Mouse (Mus musculus): Measurements from ENCODE around the gene Cpe.

Gene Cpe

DNA sequence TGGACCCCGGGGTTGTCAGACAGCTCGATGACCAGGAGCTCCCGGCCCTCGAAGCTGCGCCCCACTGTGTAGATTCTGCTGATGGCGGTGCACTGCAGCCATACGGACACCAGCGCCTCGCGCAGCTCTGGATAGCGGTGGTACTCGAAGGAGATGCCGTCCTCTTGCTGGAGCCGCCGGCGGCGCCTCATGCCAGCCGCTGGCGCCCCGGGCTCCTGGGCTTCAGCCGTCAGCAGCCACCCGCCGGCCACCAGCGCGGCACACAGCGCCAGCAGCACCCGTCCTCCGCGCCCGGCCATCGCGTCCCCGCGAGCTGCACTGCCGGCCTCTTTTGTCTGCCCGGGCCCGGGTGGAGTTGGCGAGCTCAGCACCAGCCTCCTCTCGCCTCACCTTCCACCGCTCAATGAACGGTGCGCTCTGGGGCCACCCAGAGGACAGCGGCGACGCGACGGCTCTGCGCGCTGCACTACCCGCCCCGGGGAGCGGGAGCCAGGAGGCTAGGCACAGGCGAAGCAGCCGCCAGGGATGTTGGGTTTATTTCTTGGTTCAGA is at the start of gene Cpe:
Cpe (minus strand) TSS at position 404 of the 551 bp plus-strand sequence.
- DNase-seq, result peak; percentile 95 to 96

DNA sequence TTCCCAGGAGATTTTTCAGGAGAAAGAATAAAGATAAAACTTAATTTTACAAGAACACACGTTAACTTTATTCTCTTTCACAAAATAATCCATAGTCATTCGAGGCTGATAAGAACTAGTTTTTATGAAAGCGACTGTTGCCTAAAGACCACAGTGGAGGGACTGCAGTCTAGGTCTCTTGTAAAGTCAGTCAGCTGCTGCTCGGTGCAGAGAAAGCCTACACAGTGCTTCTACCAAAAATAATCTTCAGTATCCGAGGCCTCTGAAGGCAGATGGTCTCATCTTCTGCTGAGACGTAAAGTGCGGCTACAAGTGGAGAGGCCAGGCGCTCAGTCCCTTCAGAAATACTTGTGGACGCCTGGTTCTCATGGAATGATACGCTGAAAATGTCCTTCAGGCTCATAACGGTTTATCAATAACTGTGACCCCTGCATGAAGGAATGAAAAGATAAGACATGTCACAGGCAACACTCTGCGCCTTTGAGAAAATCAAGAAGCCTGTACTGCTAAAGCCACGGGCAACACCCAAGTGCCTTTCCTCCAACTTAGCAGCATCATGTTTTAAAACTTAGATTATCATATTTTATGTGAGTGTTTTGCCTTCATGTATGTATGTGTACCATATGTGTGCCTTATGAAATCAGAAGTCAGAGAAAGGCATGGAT is 47.8 kb upstream of the Cpe start:
- no peak for DNase-seq

DNA sequence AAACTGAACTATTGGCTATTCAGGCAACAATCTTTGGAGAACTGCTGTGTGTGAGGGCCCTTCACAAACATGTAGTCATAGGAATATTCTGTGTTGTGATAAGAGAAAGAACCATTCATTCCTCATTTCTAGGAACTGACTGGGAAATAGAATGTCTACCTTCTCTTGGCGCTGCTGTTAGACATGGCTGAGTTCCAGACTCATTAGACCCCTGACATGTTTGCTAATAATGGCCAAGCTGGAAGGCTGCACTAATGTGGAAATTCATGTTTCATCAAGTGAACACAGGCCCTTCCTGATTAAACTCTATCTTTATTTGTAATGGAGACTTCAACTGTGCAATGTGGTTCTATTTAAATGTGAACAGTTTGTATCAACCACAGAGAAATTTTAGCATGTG is 46.1 kb upstream of the Cpe start:
- no peak for DNase-seq

DNA sequence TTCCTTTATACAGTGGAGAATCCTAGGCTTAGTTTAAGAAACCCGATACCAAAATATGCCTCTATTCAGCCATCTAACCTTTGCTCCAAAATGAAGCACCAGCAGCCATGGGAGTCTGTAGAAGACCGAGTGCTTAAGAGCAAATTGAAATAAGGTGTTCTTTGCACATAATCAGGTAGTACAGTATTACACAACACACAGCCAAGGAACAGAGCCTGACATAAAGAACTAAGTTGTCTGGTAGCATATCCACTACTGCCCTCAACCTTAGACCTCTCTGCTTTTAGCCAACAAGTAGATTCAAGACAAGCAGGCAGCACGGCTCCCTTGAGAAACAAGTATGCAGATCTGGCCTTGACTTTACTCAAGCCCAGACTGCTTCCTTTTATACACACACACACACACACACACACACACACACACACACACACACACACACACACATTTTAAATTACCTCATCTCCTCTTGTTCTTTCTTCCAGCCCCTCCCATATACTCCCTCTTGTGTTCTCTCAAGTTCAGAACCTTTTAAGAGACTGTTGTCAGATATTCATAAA is 44.0 kb upstream of the Cpe start:
- DNase-seq, result no peak

DNA sequence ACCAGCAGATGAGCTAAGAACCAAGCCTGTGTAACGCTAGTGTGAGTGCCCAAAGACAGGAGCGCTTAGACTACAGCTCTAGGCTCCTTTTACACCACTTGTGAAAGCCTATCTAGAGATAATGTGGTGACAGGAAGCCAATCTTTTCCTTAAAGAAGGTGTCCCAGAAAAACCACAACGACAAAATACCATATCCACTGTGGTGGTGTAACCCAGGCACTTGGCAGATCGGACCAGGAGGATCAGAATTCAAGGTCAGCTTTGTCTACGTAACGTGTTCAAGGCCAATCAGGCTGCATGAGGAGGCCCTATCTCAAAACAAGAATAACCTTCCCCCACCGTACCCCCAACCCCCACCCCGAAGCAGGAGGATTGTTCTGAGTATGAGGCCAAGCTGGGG is 42.3 kb upstream of the Cpe start:
- DNase-seq, result no peak

DNA sequence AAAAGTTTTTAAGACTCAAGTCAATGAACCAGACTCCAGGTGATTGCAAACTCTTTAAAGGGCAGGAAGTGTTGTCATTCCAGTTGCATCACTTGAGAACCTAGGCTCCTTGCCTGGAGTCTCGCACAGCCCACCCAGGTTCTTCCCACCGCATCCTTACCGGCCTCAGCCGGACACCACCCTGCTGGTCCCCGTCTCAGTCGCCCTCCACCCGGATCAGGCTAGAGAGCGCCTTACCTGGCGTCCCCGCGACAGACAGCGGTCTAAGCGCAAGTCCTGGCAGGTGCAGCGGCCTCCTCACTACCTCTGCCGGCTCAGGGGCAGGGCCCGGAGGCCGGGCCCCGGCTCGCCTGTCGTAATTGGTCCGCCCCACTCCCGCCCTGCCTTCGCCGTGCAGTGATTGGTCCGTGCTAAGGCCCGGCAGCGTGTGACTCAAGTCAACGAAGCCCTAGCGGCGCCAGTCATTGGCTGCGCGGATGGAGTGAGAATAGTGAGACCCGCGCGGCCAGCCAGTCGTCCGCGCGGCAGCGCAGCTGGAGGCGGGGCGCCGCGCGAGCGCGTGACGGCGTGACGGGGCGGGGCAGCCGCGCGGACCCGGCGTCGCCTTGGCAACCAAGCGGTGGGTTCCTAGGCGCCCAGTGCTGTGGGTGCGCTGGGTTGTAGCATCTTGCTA is 40.6 kb upstream of the Cpe start, which contains the start of gene Msmo1:
Msmo1 (minus strand) TSS at position 522 of the 673 bp plus-strand sequence.
- DNase-seq, result peak; percentile 95 to 97

DNA sequence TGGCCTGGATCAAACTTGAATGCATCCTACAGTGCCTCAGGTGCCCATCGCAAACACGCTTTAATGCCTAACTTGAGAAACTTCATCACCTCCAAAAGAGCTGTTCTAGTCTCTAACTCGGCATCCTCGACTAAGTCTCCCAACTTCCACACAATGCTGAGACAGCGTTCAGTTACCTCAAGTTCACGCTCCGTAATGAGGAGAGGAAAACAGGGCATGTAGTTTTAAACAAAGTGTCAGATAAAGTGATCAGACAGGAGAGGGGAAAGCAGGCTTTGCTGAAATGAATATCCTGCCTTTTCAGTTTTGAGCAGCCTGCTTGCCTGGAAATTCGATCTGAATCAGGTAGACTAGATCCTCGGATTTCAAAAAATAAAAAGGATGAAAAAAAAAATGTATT is 39.7 kb upstream of the Cpe start:
- no peak for DNase-seq

DNA sequence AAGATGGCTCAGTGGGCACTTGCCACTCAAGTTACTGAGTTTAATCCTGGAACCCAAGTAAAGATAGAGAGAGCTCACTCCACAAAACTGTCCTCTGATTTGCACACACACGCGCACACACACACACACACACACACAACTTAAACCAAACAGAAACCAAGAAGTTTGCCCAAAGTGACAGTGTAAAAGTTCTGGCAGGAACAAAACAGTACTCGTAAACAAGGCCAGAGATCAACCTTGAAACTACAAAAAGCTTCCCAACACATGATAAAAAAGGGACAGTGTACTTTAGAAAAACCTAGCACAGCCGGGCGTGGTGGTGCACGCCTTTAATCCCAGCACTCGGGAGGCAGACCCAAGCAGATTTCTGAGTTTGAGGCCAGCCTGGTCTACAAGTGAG is 35.3 kb upstream of the Cpe start:
- no peak for DNase-seq

DNA sequence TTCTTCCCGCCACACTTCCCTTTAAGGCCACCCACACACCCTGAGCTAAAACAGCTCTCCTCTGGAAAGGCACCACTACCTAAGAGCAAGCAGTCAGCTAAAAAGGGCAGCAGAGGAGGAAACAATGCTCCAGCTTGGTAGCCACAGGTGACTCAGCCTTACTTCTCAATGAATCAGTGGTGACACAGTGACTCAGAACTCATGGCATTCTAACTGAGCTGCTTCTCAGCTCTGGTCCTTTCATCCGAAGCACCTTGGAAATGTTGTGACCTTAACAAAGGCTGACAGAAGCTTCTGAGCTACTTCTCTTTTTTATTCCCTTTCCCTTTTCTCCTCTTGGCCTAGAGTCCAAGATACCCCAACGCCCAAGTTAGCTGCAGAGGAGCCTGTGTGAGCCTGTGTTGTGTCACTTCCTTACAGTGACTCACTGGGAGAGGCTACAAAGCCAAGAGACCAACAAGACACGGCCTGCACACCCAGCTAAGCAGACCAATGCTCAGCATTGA is 33.4 kb upstream of the Cpe start:
- no peak for DNase-seq

DNA sequence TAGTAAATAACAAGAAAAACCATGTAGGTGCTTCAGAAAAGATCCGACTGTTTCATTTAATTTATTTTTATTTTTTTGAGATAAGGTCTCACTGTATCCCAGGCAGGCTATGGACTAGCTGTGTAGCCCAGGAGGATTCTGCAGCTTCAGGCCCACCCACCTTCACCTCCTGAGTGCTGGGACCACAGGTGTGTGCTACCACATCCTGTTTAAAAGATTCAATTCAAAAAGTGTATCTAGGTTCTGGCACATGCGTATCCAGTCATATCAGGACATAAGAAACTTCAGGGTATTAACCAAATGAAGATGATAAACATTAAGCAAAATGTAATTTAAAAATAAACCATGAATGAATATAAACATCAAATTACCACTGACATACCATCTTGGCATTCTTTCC is 30.4 kb upstream of the Cpe start:
- no peak for DNase-seq

DNA sequence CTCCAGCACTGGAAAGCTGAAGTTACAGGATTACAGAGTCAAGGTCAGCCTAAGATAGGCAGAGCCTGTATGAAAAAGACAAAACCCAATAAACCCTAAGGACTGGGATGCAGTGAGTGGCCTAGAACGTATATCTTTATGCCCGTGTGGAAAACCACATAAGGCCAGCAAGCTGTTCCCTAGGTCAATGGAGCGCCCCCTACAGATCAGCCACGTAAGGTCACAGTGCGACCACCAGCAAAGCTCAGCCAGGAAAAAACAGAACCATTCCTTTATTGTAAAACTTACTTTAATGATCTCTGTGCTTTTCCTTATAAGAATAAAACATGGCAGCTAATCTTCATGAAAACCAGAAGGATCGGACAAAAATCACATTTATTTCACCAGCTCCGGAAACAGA is 25.0 kb upstream of the Cpe start:
- peak in 1 of 2 experiments; percentile 34 for DNase-seq

DNA sequence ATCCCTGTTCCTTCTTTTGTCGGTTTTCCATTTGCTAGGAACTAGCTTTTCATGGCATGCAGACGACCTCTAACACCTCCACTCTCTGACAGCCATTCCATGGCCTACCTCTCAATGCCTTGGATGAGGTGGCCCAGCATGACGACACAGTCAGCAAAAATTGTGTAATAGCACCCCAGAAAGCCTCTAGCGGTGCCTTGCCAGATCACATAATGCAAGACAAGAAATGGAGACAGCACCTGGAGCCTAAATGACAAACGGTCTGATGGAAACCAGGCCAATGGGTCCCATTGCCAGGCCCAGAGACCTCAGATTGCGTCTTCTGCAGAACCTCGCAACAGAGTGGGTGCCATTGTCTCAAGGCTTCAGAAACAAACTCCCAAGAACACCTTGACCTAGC is 19.6 kb upstream of the Cpe start:
- DNase-seq, result no peak

DNA sequence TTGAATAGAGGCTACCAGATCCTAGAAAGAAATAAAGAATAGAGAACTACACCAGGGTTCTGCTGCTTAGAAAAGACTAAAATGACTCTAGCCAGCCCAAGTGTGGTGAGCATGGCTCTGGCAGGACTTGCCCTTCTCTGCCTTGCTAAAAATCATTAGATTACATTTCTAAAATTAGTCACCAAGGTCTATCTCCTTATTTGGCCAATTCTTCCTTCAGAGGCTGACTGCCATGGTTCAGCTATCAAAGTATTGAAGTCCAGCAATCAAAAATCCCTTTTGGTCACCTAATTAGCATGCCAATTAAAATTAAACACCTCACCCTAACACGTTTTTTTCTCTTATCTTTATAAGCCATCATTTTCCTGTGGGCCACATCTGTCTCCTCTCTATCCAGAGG is 18.7 kb upstream of the Cpe start:
- no peak for DNase-seq

DNA sequence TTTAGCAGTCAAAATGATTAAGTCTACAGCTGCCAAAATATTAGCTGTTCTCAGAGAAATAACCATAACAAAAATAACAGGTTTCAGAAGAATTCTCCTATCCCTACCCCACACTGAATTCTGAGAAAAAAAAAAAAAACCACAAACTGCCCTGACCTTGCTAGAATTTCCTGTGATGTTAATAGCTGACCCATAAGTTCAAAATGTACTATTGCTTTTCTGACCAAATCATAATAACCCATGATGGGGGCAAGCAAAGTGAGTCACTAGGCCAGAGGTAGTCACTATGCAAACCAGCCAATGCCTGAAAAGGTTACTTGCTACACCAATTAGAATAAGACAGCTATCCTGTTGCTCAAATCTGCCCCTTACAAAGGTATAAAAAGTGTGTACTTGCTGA is 14.6 kb upstream of the Cpe start:
- no peak for DNase-seq

DNA sequence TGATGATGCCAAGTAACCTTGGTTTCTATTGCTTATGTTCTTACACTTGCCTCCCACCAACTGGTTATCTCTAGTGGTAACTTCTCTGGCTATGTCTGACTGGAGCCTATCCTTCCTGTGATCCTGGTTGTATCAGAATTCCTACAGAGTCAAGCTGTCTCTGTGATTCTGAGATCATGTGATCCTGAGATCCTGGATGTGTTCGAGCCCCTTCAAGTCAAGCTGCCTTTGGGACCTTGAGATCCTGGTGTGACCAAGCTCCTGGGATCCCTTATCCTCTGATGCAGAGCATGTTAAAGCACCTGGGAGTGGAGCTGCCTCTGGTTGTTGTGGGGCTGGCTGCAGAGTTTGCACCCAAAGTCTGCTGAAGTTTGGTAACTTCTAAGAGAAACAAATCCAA is 10.3 kb upstream of the Cpe start:
- no peak for DNase-seq

DNA sequence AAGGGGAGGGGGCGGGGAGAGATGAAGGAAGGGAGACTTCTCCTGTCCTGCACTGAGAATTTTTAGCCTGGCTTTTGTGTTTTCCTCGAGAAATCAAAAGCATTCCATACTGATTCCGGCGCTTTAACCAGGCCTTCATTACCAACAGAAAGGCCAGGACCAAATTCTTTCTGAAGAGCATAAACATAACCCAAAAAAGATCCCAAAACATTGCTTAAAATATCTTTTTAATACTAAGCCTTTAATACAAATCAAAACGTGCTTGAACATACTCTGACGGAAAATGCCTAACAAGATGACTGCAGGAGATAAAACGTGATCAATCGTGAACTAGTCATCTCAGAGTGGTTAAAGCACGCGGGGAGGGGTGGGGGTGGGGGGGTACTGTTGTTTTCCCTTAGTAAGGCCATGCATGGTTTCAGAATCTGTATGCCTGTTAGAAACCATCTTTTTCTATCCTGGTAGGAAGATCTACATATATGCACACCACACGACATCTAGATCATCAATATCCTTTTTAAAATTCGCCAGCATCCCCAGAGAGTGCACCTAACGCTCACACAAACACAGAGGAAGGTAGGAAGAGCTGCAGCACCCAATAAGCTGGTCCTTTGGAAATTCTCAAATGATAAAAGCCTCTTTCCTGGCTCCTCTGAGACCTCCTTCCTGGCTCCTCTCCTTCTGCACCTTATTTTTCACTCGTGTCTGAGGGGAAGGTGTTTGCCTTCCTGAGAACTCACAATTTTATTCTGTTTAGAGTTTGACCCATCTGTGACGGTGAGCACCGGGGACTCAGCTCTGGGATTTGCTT is 1.1 kb downstream of the Cpe start:
- no peak for DNase-seq

DNA sequence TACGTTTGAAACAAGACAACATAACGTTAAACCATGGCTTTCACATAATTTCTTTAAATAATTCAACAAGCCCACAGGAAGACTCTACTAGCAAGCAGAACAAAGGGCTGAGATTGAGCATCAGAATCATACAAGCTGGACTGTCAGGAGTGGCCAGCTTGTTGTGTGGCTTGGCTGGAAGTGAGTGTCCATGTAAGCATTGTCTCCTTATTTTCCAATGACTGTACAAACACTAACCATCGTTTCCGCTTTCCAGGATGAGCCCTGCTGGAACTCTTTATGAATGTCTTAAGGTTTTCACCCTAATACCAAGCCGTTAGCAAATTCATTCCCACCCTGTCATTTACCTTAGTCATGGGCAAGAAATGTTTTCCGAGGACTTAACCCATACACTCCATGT is 2.0 kb downstream of the Cpe start:
- DNase-seq, result peak; percentile 41 to 45

DNA sequence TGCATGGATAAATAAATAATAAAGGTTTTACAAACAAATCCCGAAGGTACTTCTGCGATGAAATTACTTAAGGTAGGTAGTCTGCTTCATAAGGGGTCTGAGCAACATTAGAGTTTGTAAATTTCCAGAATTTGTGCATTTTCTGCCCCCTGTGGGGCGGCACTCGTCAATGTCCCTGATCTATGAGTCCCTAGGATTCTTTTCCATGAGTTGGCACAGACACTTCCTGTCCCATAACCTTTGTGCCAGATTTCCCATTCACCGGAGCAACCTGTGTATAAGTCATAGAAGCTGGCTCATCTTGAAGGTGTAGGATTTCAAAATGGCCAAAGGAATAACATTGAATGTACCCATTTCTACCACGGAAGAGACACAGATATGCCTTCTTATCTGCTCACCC is 2.5 kb downstream of the Cpe start:
- peak in 1 of 2 experiments; percentile 27 for DNase-seq

DNA sequence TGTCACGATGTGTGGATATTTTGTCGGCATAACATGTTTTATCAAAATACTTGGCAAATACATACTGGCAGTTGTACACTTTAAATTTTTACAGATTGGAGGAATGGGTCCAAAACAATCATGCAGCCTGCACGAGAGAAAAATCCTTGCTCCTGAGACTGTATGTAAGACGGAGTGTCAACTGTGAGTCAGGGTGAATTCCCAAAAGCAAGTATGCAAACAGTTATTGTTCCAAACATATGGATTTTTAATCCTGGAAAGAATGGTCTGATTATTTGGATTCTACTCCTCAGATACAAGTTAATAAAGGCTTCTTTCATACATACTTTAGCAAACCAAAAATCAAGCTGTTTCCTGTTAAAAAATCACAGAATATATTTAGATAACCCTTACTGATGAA is 4.1 kb downstream of the Cpe start:
- DNase-seq, result no peak

DNA sequence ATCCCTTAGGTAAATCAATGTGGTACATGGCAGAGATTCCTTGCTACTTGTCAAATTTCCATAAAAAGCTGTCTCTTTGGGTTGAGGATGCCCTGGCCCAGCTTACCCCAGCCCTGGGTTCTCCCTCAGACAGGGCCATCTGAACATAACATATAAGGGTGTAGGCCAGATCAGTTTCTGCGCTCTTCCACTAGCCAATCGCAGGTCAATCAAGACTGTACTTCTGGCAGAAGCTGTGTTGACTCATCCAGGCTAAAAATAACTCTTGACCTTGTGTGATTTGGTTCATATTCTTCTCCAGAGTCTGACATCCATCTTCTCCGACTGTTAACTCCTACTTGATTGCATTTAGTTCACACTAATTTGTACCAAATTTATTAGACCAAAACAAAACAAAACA is 4.7 kb downstream of the Cpe start:
- peak in 1 of 2 experiments; percentile 45 for DNase-seq

DNA sequence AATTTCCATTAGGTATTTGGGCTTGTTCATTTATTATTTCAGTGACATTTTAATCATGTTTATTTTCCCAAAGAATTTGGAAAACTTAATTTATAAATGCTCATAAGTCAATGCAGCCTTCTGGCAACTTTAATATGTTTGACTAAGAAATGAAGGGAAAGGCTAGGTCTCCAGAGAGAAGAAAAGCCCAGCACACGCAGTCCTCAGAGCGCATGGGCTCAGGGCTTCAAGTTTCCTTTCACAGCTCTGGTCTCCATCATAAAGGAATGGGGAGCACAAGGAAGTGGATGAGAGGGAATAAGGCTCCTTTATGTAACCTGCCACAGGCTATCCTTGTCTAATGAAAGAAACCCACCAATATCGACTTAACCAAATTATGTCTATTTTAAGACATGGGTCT is 10.4 kb downstream of the Cpe start:
- DNase-seq, result no peak

DNA sequence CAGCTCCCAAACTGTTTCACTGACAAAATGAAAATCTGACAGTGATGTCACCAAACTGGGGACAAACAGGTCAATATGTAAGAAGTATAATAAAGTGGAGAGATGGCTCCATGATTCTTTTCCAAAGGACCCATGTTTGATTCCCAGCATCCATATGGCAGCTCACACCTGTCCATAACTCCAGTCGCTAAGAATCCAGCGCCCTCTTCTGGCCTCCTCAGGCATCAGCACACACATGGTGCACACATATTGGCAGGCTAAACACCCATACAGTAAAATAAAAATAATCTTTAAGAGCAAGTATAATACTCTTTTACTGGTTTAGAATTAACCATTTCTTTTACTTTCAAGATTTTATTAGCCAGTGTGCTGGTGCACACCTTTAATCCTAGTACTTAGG is 16.5 kb downstream of the Cpe start:
- no peak for DNase-seq

DNA sequence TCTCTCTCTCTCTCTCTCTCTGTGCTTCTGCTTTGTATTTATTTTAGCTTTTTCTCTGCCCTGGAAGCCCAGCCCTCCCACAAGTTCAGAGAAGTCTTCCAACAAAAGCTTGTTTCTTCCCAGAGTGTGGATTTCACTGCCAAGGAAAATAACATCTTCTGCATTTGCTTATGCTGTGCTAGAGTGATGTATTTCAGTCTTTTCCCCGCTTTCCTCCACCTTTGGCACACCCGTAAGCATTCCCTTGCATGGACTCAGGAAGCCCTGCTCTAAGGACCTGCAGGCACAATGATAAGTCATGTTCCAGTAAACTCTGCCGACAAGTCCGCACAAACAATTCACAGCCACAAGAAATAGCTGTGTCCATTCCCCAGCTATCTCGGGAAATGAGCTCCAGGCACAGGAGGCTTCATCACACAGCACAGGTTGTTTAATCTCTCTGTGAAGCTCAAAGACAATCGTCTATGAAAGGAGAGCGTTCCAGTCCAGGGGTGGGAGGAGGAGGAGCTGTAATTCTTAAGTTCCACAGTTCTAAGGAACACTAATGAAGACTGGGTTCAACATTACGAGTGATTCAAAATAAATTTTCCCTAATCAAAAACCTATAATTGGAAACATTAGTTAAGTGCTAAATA is 17.8 kb downstream of the Cpe start:
- no peak for DNase-seq
